Mouse (Mus musculus): ENCODE data around the gene Kif16b. TPM values are rescaled to one million over a fixed set of nuclear protein-coding genes. Genes with fewer than 3 reads are reported as not detected.

Gene Kif16b
- polyA plus RNA-seq, 1 experiment from 2014 or later: 3.7 TPM

DNA sequence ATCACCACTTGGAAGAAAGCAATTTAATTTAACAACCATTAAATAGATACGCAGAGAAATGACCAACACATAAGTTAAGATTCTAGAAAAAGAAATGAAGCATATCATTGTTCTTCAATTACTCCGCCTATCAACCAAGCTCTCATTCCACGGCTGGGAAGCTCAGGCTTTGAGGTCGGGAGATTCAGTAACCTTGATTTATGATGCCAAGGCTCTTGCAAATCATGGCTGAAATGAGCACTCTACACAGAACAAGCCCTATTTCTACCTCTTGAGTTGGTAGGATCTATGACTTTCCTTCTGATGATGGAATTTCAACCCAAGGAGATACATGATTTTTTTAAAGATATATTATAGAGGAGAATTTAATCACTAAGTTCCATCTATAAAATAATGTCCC lies 140.5 kb downstream of the Kif16b start:
- ATAC-seq (replicated peaks): no peak

GRCm38 (mm10) chr2:142759192-142759591 lies 142.1 kb downstream of the Kif16b start:
- H3K27me3 ChIP-seq: no peaks in the 10 kb centered on the region
- H3K4me1 ChIP-seq: no peaks in the 10 kb centered on the region
- no peak overlapping the region for H3K27ac ChIP-seq (replicated peaks)
- H3K36me3 ChIP-seq: no peaks in the 10 kb centered on the region
- no peak for ATAC-seq (replicated peaks)
- no peak overlapping the region for H3K9ac ChIP-seq (replicated peaks)
- no peak overlapping the region for H3K4me3 ChIP-seq
- WGBS: 97% methylated on average over 4 of the region's 4 CpGs
- H3K4me2 ChIP-seq (replicated peaks): no peak overlapping the region
- H3K9me3 ChIP-seq: no peaks in the 10 kb centered on the region

More for the DNA sequence above, 140.5 kb downstream of the Kif16b start:
- Histone ChIP-seq H3K4me1 (no peaks in the 10 kb centered on the region), H3K27me3 (no peaks in the 10 kb centered on the region), H3K36me3 (no peaks in the 10 kb centered on the region), H3K4me2 (replicated peaks) (no peak overlapping the region), H3K4me3 (no peak overlapping the region), H3K9me3 (no peaks in the 10 kb centered on the region), H3K27ac (replicated peaks) (no peak overlapping the region), H3K9ac (replicated peaks) (no peak overlapping the region)
- WGBS: 80% methylated on average over 4 of the region's 4 CpGs

DNA sequence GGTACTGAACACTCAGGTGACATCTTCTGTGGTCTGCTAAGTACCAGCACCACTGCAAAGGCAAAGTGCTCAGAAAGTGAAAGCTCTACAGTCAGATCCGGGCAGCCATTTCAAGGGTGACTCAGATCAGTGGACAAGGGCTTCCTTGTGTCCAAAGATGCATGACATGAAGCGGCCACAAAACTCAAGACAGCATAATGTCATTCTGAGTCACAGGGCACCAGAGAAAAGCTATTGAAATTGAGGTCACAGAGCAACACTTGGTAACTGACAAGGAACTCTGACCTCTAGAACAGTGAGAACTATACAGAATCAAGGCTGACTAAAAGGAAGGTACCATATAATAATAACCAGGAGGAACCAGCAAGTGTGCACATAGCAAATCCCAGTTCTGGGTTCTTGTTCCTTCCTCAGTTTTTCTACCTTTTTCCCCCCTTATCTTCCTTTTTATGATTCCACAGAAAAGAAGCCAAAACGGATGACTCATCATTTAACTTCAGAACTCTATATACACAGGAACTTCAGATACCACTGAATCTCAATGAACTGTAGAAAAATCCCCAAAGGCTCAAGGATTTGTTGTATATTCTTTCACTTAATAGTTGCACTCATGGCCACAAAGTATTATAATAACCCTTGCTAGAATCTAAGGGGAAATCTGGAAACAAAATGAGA lies 143.1 kb downstream of the Kif16b start:
- H3K9me3 ChIP-seq: no peaks in the 10 kb centered on the region
- H3K36me3 ChIP-seq: no peaks in the 10 kb centered on the region
- H3K4me2 ChIP-seq (replicated peaks): no peak overlapping the region
- WGBS: 85% methylated on average over 3 of the region's 3 CpGs
- no peak for ATAC-seq (replicated peaks)
- H3K27ac ChIP-seq (replicated peaks): no peak overlapping the region
- H3K27me3 ChIP-seq: no peaks in the 10 kb centered on the region
- H3K4me1 ChIP-seq: no peaks in the 10 kb centered on the region
- no peak overlapping the region for H3K9ac ChIP-seq (replicated peaks)
- no peak overlapping the region for H3K4me3 ChIP-seq

DNA sequence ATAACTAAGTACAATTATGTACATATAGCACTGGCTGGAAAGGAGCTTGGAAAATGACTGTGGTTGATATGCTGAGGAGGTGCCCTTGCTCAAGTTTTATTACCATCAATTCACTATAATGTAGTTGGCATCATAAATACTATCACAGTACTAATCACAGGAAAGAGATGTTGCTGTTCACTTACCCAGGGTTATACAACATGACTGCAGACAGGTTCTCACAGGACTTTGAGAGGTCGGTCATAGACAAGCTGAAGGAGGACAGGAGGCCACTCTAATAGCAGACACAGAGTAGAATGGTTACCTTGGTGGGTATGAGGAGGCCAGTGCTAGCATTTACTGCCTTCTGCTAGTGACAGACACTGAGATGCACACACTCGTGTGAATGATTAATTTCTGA lies 162.0 kb downstream of the Kif16b start:
- Histone ChIP-seq H3K36me3 (no peaks in the 10 kb centered on the region), H3K9ac (replicated peaks) (no peak overlapping the region), H3K9me3 (no peaks in the 10 kb centered on the region), H3K27ac (replicated peaks) (no peak overlapping the region), H3K4me3 (no peak overlapping the region), H3K27me3 (no peaks in the 10 kb centered on the region), H3K4me2 (replicated peaks) (no peak overlapping the region), H3K4me1 (peaks cover 2% of the 10 kb centered on the region; the same call in 1 of the 2 replicates)
- ATAC-seq (replicated peaks): no peak
- 88% methylated on average over 2 of the region's 2 CpGs for WGBS

GRCm38 (mm10) chr2:142738488-142738887 lies 162.8 kb downstream of the Kif16b start:
- no peak for ATAC-seq (replicated peaks)
- Histone ChIP-seq H3K9me3 (no peaks in the 10 kb centered on the region), H3K4me2 (replicated peaks) (no peak overlapping the region), H3K36me3 (no peaks in the 10 kb centered on the region), H3K27ac (replicated peaks) (no peak overlapping the region), H3K4me1 (peaks cover 2% of the 10 kb centered on the region; the same call in 1 of the 2 replicates), H3K27me3 (no peaks in the 10 kb centered on the region), H3K4me3 (no peak overlapping the region), H3K9ac (replicated peaks) (no peak overlapping the region)
- WGBS: 77% methylated on average over 2 of the region's 2 CpGs

GRCm38 (mm10) chr2:142735691-142736090 lies 165.6 kb downstream of the Kif16b start:
- Histone ChIP-seq H3K9me3 (no peaks in the 10 kb centered on the region), H3K9ac (replicated peaks) (no peak overlapping the region), H3K4me2 (replicated peaks) (no peak overlapping the region), H3K27ac (replicated peaks) (no peak overlapping the region), H3K4me3 (no peak overlapping the region), H3K36me3 (no peaks in the 10 kb centered on the region), H3K27me3 (no peaks in the 10 kb centered on the region), H3K4me1 (peaks cover 21% of the 10 kb centered on the region)
- no peak for ATAC-seq (replicated peaks)
- 40% methylated on average over 3 of the region's 3 CpGs for WGBS

DNA sequence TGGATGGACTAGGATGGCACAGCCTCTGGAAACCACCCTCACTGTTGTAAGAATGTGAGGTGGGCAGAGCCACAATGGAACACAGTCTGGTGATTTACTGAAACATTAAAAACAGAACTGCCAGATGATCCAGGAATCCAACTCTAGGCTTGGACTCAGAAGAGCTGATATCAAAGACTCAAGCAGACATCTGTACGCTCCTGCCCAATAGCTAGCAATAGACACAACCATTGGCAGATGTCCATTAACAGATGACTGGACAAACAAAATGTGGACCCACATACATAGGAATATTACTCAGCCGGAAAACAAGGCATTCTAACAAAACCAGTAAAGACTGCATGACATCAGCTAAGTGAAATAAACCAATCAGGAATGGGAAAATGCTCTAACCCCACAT lies 167.3 kb downstream of the Kif16b start:
- H3K4me1 ChIP-seq: peaks cover 21% of the 10 kb centered on the region
- no peak for ATAC-seq (replicated peaks)

DNA sequence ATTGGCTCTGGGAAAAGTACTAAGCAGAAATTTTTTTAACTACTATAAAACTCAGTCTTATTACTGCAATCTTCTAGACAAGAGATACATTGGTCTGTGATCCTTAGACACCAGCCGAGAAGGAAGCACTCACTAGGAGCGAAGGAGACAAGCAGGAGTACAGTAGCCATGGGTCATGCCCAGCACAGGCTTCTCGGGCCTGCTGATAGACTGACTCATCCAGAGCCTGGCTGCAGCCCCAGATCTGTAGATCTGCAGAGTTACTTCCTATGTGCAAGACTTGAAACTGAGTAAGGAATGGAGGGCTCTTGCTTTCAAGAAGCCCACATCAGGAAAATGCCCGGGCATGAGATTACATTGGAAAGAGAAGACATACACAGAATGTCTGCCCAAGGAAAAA lies 169.0 kb downstream of the Kif16b start:
- no peak overlapping the region for H3K9ac ChIP-seq (replicated peaks)
- no peak overlapping the region for H3K4me2 ChIP-seq (replicated peaks)
- ATAC-seq (replicated peaks): 0 out of 2 replicates have a peak, but pooled peaks have one; percentile 12
- H3K36me3 ChIP-seq: no peaks in the 10 kb centered on the region
- no peak overlapping the region for H3K4me3 ChIP-seq
- no peaks in the 10 kb centered on the region for H3K27me3 ChIP-seq
- H3K27ac ChIP-seq (replicated peaks): peak overlapping the region; percentile 80
- 91% methylated on average over 4 of the region's 4 CpGs for WGBS
- no peaks in the 10 kb centered on the region for H3K9me3 ChIP-seq
- H3K4me1 ChIP-seq: peaks cover 21% of the 10 kb centered on the region

More for the DNA sequence above, 167.3 kb downstream of the Kif16b start:
- H3K27ac ChIP-seq (replicated peaks): no peak overlapping the region
- no peaks in the 10 kb centered on the region for H3K9me3 ChIP-seq
- H3K4me2 ChIP-seq (replicated peaks): no peak overlapping the region
- H3K4me3 ChIP-seq: no peak overlapping the region
- no peak overlapping the region for H3K9ac ChIP-seq (replicated peaks)
- no peaks in the 10 kb centered on the region for H3K36me3 ChIP-seq
- 75% methylated on average over 2 of the region's 2 CpGs for WGBS
- no peaks in the 10 kb centered on the region for H3K27me3 ChIP-seq

DNA sequence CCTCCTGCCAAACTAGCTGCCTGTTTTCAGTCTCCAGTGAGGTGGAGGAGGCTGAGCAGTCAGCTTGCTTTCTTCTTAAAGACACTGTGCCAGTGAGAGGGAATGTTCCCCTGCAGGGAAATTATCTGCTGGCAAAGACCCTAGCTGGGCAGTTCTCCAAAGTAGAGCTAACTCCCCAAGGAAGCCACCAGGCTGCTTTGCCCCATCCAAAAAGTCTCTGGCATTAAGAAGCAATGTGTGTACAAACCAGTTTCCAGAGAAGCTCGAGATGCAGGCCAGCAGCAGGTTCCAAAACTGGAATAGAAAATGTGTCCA lies 169.6 kb downstream of the Kif16b start:
- H3K9me3 ChIP-seq: no peaks in the 10 kb centered on the region
- peak; percentile 95 for ATAC-seq (replicated peaks)
- WGBS: 21% methylated on average over 1 of the region's 1 CpGs
- no peaks in the 10 kb centered on the region for H3K36me3 ChIP-seq
- H3K9ac ChIP-seq (replicated peaks): no peak overlapping the region
- H3K27ac ChIP-seq (replicated peaks): peak overlapping the region; percentile 80
- H3K4me3 ChIP-seq: no peak overlapping the region
- no peaks in the 10 kb centered on the region for H3K27me3 ChIP-seq
- peaks cover 21% of the 10 kb centered on the region for H3K4me1 ChIP-seq
- H3K4me2 ChIP-seq (replicated peaks): no peak overlapping the region

DNA sequence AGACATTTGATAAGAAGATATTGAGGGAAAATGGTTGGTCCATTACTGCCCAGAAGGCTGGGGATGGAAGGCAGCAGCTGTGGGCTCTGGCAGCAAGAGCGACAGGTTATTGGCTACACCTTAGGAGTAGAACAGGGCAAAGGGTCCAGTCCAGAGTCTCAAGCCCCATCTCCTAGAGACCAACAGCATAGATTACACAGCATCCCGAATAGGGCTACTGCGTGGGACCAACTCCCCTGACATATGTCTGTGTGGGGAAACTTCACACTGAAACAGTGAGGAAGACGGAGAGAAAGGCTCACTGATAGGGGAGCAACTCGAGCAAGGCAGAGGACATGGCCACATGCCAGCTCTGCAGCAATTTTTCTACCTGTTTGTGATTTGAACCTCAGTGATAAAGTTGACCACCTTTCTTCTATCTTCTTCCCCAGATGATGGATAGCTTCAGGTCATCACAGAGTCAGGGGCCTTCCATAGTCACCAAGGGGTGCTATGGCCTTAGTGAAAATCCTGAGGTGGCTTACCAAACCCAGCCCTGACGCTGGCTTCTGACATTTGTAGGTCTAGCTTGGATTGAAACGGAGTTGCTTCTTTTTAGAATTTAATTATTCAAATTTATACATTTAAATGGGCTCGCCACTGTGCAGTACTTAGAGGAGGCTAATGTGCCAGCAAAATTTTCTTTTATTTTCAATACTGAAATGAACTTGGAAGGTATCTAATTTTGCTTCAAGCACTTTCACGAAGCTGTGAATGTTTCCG lies 170.1 kb downstream of the Kif16b start:
- Histone ChIP-seq H3K4me3 (no peak overlapping the region), H3K27ac (replicated peaks) (peak overlapping the region; percentile 80), H3K9me3 (no peaks in the 10 kb centered on the region), H3K27me3 (no peaks in the 10 kb centered on the region), H3K4me1 (peaks cover 21% of the 10 kb centered on the region), H3K9ac (replicated peaks) (no peak overlapping the region), H3K4me2 (replicated peaks) (no peak overlapping the region), H3K36me3 (no peaks in the 10 kb centered on the region)
- 47% methylated on average over 10 of the region's 10 CpGs for WGBS
- peak; percentile 89 for ATAC-seq (replicated peaks)

DNA sequence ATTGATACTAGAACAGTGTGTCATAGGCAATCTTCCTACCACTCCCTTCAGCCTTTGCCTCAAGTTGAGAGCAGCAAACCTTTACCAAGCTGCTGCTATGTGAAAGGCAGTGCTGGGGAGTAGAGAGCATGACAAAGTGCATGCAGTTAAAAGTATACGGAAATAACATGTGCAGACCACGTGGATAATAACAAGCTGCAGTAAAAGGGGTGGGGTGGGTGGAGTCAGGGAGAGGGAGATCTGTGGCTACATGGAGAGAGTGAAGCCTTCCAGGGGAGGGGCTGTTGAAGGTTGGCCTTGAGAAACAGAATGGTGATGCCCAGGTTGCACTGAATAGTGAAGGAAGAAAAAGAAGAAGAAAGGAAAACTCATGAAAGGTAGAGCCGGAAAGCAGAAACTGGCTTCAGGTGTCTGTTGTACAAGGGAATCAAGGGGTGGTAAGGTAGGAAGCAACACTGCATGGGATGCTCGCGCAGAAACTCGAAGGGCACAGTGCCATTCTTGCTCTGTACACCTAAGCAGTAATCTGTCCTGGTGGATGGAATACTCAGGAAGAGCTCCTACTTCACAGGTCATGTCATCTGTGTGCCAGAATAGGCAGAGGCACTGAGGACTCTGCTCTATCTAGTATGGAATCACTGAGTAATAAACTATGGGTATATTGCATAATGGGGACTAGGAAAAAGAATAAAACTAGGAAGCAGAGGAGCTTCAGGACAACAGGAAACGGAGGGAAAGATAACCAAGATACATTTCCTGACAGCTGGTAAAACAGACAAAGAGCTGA lies 176.9 kb downstream of the Kif16b start:
- Histone ChIP-seq H3K9me3 (no peaks in the 10 kb centered on the region), H3K27me3 (no peaks in the 10 kb centered on the region), H3K36me3 (no peaks in the 10 kb centered on the region), H3K27ac (replicated peaks) (no peak overlapping the region), H3K9ac (replicated peaks) (no peak overlapping the region), H3K4me2 (replicated peaks) (no peak overlapping the region), H3K4me3 (no peak overlapping the region), H3K4me1 (no peaks in the 10 kb centered on the region)
- ATAC-seq (replicated peaks): no peak
- WGBS: 87% methylated on average over 7 of the region's 7 CpGs

DNA sequence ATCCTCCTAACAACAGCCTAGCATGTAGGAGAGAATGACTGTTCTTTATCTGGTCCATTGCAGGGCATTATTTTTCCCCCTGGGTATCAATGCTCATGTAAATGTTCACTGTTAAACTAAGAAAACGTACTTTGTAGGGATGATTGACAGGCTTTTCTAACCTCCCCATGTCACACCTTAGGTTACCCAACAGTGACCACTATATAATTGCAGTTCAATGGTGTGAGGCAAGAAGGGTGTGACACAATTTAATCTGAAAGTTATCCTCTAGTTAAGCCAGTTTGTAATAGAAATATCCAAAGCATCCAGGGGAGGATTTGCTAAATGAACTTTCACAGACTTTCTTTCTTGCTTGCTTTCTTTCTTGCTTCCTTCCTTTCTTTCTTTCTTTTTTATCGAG lies 181.2 kb downstream of the Kif16b start:
- Histone ChIP-seq H3K9me3 (no peaks in the 10 kb centered on the region), H3K9ac (replicated peaks) (no peak overlapping the region), H3K4me1 (no peaks in the 10 kb centered on the region), H3K4me2 (replicated peaks) (no peak overlapping the region), H3K4me3 (no peak overlapping the region), H3K36me3 (no peaks in the 10 kb centered on the region), H3K27me3 (no peaks in the 10 kb centered on the region), H3K27ac (replicated peaks) (no peak overlapping the region)
- 81% methylated on average over 2 of the region's 2 CpGs for WGBS
- ATAC-seq (replicated peaks): no peak
